ENCODE assay signal across 9 mouse cellular contexts in genomic region chr3:31309371-31309933, GRCm38 (mm10). TPM values are rescaled to one million over a fixed set of nuclear protein-coding genes. Genes with fewer than 3 reads are reported as not detected.
DNase-seq lines count a peak whose midpoint lies in the region; ATAC-seq and TF ChIP-seq lines count a peak whose summit lies in the region.
"Had no signal": no experiment of that assay in that cellular context is flagged by ENCODE, and none has a peak within 500 bp of the region (broad histone marks: within the 10 kb centered on the region; RNA-seq: fewer than 3 reads in every experiment).

No protein-coding gene starts in this region.

- peak overlapping the region; percentile 17 for H3K4me3 ChIP-seq in heart, embryonic 15.5 days
- no peak overlapping the region for H3K4me3 ChIP-seq in heart, adult 2 months
- peak overlapping the region; percentile 25 for H3K4me3 ChIP-seq in limb, embryonic 12.5 days (replicated peaks)

- H3K27me3 ChIP-seq in heart, embryonic 15.5 days: peaks cover 36% of the 10 kb centered on the region
- peaks cover 6% of the 10 kb centered on the region for H3K27me3 ChIP-seq in heart, adult 2 months (ENCODE audit: control insufficient read depth, insufficient read depth, low read length)
- peaks cover 49% of the 10 kb centered on the region for H3K27me3 ChIP-seq in limb, embryonic 12.5 days

- H3K27ac ChIP-seq in heart, embryonic 15.5 days: no peak overlapping the region
- H3K27ac ChIP-seq in heart, adult 2 months: no peak overlapping the region
- no peak overlapping the region for H3K27ac ChIP-seq in limb, embryonic 12.5 days
- H3K27ac ChIP-seq: macrophage had no signal

- H3K4me1 ChIP-seq in heart, embryonic 15.5 days (replicated peaks): peaks cover 5% of the 10 kb centered on the region; the same call in 1 of the 2 replicates
- no peaks in the 10 kb centered on the region for H3K4me1 ChIP-seq in heart, adult 2 months (ENCODE audit: control insufficient read depth, insufficient read depth, low read length)
- peaks cover 7% of the 10 kb centered on the region; the same call in 1 of the 2 replicates for H3K4me1 ChIP-seq in limb, embryonic 12.5 days (replicated peaks)

- H3K9me3 ChIP-seq in heart, embryonic 15.5 days (replicated peaks): no peaks in the 10 kb centered on the region
- no peaks in the 10 kb centered on the region for H3K9me3 ChIP-seq in limb, embryonic 12.5 days

- H3K79me2 ChIP-seq in heart, adult 2 months (replicated peaks; ENCODE audit: control insufficient read depth, insufficient read depth, low read length): no peaks in the 10 kb centered on the region

- no peak overlapping the region for H3K9ac ChIP-seq in heart, embryonic 15.5 days
- H3K9ac ChIP-seq in heart, adult 2 months (ENCODE audit: low read depth, low read length): no peak overlapping the region
- no peak overlapping the region for H3K9ac ChIP-seq in limb, embryonic 12.5 days (replicated peaks)

- DNase-seq in heart, adult 2 months: no peak
- peak; percentile 83 for DNase-seq in cerebellum, adult 9-10 months
- DNase-seq in frontal cortex, postnatal 10 days (ENCODE audit: low spot score in 2 of 2): peak; percentile 18 to 29
- DNase-seq in right cerebral cortex, postnatal 36 days (ENCODE audit: low spot score in 2 of 2): peak; percentile 20
- DNase-seq in lung, postnatal 4 days: no peak
- no peak for DNase-seq in lung, postnatal 25 days (ENCODE audit: low spot score)

- peak overlapping the region; percentile 29 for H3K4me2 ChIP-seq in heart, embryonic 15.5 days
- peak overlapping the region; percentile 38 for H3K4me2 ChIP-seq in limb, embryonic 12.5 days

- no peaks in the 10 kb centered on the region for H3K36me3 ChIP-seq in heart, embryonic 15.5 days
- no peaks in the 10 kb centered on the region for H3K36me3 ChIP-seq in heart, adult 2 months (ENCODE audit: control insufficient read depth, insufficient read depth, low read length)
- H3K36me3 ChIP-seq in limb, embryonic 12.5 days: no peaks in the 10 kb centered on the region

- no peak for TF ChIP-seq POLR2A in heart, adult 2 months (IDR thresholded peaks at IDR 0.05; ENCODE audit: insufficient read depth, low read depth, low read length)

- ATAC-seq in heart, embryonic 15.5 days (replicated peaks; ENCODE audit: insufficient number of reproducible peaks, insufficient read depth, low FRiP score, low read depth): no peak; the same call in 1 of the 2 replicates
- 0 out of 2 replicates have a peak, but pooled peaks have one; percentile 31 for ATAC-seq in limb, embryonic 12.5 days (ENCODE audit: insufficient number of reproducible peaks, insufficient read depth, low FRiP score, low TSS enrichment, low read depth)

- TF ChIP-seq CTCF in heart, adult 2 months (IDR thresholded peaks at IDR 0.05): no peak

- TF ChIP-seq EP300 in heart, adult 2 months (IDR thresholded peaks at IDR 0.05; ENCODE audit: insufficient read depth, low read depth, low read length): no peak

- WGBS in heart, embryonic 15.5 days: 3% methylated on average over 35 of the region's 36 CpGs
- WGBS in heart, adult 2 months: 4% methylated on average over 36 of the region's 36 CpGs
- WGBS in limb, embryonic 12.5 days: under 1% methylated on average over 35 of the region's 36 CpGs

- intact Hi-C loops in heart, adult 2 months (cut with DNase I): no loop called here

RNA-seq across cellular contexts. Expression of gene Slc7a14, which starts 0.7 kb away (rescaled TPM):
- polyA plus RNA-seq in heart, embryonic 15.5 days (2015; fragmentation: Nextera tagmentation; extraction: Ambion mirVana): 0.23 and 0.41 TPM in 2 replicates
- total RNA-seq in heart, adult 2 months (2021): under 1 TPM; 0.03 to 0.14 TPM
- 0.12 and 0.15 TPM in 2 replicates for polyA plus RNA-seq in heart, adult 2 months (2012; rRNA removed)
- polyA plus RNA-seq in limb, embryonic 12.5 days (2016; fragmentation: Nextera tagmentation; extraction: Ambion mirVana): 0.08 and 0.12 TPM in 2 replicates
- polyA plus RNA-seq: macrophage had no signal

Comparison
In these comparisons a context has a peak if more than half of its experiments do, and no peak if none do; other contexts are left out.
1. DNase-seq: peak in cerebellum, adult 9-10 months (single experiment), frontal cortex, postnatal 10 days (2 of 2) and right cerebral cortex, postnatal 36 days (2 of 2); none in heart, adult 2 months (0 of 2), lung, postnatal 4 days (0 of 2) and lung, postnatal 25 days (single experiment).